Mouse (Mus musculus) embryo, embryonic 9.5 days (tissue): ENCODE data around the gene Usp46.

ENCODE experiments used
- DNase-seq: peaks from one replicate; pipeline ENCODE4 v3.0.0-alpha.2; 2017; ENCODE audit errors: extremely low spot score

Usp46 gene

GRCm38 (mm10) chr5:74068714-74069321, 587 bp upstream of the Usp46 start:
- peak; percentile 79 for DNase-seq

GRCm38 (mm10) chr5:74067346-74067745, 885 bp downstream of the Usp46 start:
- DNase-seq: peak; percentile 37

- peak; percentile 31 for DNase-seq
Measured at GRCm38 (mm10) chr5:74066416-74067115, 1.7 kb downstream of the Usp46 start.

- DNase-seq: no peak
Measured at GRCm38 (mm10) chr5:74065565-74066275, 2.5 kb downstream of the Usp46 start.

GRCm38 (mm10) chr5:74064844-74065243, 3.4 kb downstream of the Usp46 start:
- DNase-seq: no peak

- DNase-seq: no peak
Measured at GRCm38 (mm10) chr5:74063226-74063747, 4.9 kb downstream of the Usp46 start.

GRCm38 (mm10) chr5:74062266-74062665, 6.0 kb downstream of the Usp46 start:
- no peak for DNase-seq

GRCm38 (mm10) chr5:74061408-74062047, 6.7 kb downstream of the Usp46 start:
- DNase-seq: no peak

- no peak for DNase-seq
Measured at GRCm38 (mm10) chr5:74052171-74052909, 15.9 kb downstream of the Usp46 start.

GRCm38 (mm10) chr5:74051394-74052170, 16.6 kb downstream of the Usp46 start:
- no peak for DNase-seq

- no peak for DNase-seq
Measured at GRCm38 (mm10) chr5:74050903-74051302, 17.3 kb downstream of the Usp46 start.

GRCm38 (mm10) chr5:74048846-74049495, 19.3 kb downstream of the Usp46 start:
- DNase-seq: no peak

- DNase-seq: no peak
Measured at GRCm38 (mm10) chr5:74044591-74044990, 23.6 kb downstream of the Usp46 start.

GRCm38 (mm10) chr5:74042796-74043340, 25.4 kb downstream of the Usp46 start:
- no peak for DNase-seq

GRCm38 (mm10) chr5:74040541-74040940, 27.7 kb downstream of the Usp46 start:
- no peak for DNase-seq

GRCm38 (mm10) chr5:74035454-74035853, 32.8 kb downstream of the Usp46 start:
- no peak for DNase-seq

GRCm38 (mm10) chr5:74034177-74034576, 34.1 kb downstream of the Usp46 start:
- DNase-seq: no peak

GRCm38 (mm10) chr5:74029787-74030186, 38.4 kb downstream of the Usp46 start:
- no peak for DNase-seq

- no peak for DNase-seq
Measured at GRCm38 (mm10) chr5:74028691-74029479, 39.3 kb downstream of the Usp46 start.
